Mouse (Mus musculus) intestine, postnatal 0 days (tissue): ENCODE data around the gene Cacna1g. TPM values are rescaled to one million over a fixed set of nuclear protein-coding genes. Genes with fewer than 3 reads are reported as not detected.
A peak's percentile ranks its signal among the peaks of the same experiment; 100 is the strongest.

ENCODE experiments used
- ATAC-seq: fragments of 200-750 bp; cut with Nextera tagmentation; 2 replicates; pipeline ENCODE4 v1.8.0; 2017; ENCODE audit warnings: mild to moderate bottlenecking, moderate TSS enrichment, moderate library complexity
- H3K27ac ChIP-seq: fragments of 300-500 bp; sonication (generic); 2 replicates; pipeline ENCODE4 v1.5.1; 2014; ENCODE audit warnings: mild to moderate bottlenecking, low read depth, low read length, moderate library complexity
- H3K27me3 ChIP-seq: fragments of 300-500 bp; sonication (generic); replicated peaks from 2 replicates; pipeline ENCODE4 v1.6.1; 2014; ENCODE audit warnings: low read length, mixed read lengths; ENCODE audit not compliant: control insufficient read depth, insufficient read depth
- H3K36me3 ChIP-seq: fragments of 300-500 bp; sonication (generic); 2 replicates; pipeline ENCODE4 v1.6.1; 2014; ENCODE audit warnings: mild to moderate bottlenecking, moderate library complexity; ENCODE audit not compliant: control insufficient read depth, insufficient read depth
- H3K4me1 ChIP-seq: fragments of 300-500 bp; sonication (generic); replicated peaks from 2 replicates; pipeline ENCODE4 v1.6.1; 2014; ENCODE audit warnings: antibody characterized with exemption, low read length, mixed read lengths; ENCODE audit not compliant: control insufficient read depth, insufficient read depth
- H3K4me2 ChIP-seq: fragments of 300-500 bp; sonication (generic); replicated peaks from 2 replicates; pipeline ENCODE4 v1.6.1; 2014; ENCODE audit warnings: low read depth, mild to moderate bottlenecking, moderate library complexity
- H3K4me3 ChIP-seq: fragments of 300-500 bp; sonication (generic); 2 replicates; pipeline ENCODE4 v1.5.1; 2014; ENCODE audit warnings: low read depth, low read length
- H3K9ac ChIP-seq: fragments of 300-500 bp; sonication (generic); 2 replicates; pipeline ENCODE4 v1.6.1; 2014; ENCODE audit warnings: mild to moderate bottlenecking, low read depth, low read length
- H3K9me3 ChIP-seq: fragments of 300-500 bp; sonication (generic); 2 replicates; pipeline ENCODE4 v1.6.1; 2016; ENCODE audit warnings: mixed run types; ENCODE audit not compliant: control insufficient read depth
- CTCF ChIP-seq: sonication (generic); IDR thresholded peaks from 2 replicates; pipeline ENCODE4 v1.5.1; 2016; ENCODE audit warnings: low read depth, mild to moderate bottlenecking, control low read depth, antibody characterized with exemption, moderate library complexity
- WGBS: fragments of 180-500 bp; shearing (Covaris S2); extraction: QIAGEN DNeasy Blood & Tissue Kit; methylation state at CpG from one replicate; pipeline ENCODE4 v1.1.7; 2014; 5-methylcytosine and 5-hydroxymethylcytosine counted together
- polyA plus RNA-seq: library from polyadenylated mRNA; unstranded; fragments of >200 nt; fragmentation: Nextera tagmentation; extraction: Ambion mirVana; gene quantifications from 2 replicates; pipeline ENCODE4 v1.2.1, GENCODE M21; 2015

Cacna1g gene
- polyA plus RNA-seq, result 1.2 and 1.4 TPM in 2 replicates

DNA sequence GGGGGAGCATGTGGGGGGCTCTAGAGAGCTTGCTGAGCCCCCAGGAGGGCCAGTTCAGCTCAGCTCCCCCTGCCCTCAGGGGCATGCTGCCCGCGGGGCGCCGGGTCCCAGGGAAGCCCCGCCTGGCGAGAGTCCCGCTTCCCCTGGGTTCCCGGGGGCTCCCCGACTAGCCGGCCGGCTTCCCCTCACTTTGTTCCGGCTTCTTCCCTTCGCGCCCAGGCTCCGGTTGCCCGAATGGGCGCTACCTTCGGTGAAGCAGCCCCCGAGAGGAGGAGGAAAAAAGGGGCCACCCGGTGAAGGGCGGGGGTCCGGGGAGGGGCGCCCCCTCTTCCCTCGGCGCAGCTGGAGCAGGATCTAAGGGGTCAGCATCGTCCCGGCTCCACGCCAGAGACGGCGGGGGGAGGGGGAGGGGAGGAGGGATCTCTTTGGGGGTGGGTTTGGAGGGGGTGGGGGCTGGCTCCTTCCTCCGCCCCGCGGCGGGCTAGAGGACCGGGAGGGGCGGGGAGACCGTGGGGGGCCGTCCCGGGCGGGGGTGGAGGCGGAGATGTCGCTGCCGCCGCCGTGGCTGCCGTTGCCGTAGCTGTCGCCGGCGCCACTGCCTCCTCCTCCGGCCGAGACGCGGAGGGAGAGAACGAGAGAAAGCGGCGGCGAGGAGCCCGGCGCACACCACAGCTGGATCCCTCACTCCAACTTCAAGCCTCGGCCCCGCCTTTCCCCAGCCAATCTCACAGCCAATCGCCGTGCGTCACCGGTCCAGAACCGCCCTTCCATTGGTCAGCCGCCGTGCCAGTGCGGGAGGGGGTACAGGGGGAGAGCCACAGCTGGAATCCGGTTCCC lies at the start of gene Cacna1g:
Cacna1g (minus strand) TSS at position 492 of the 837 bp plus-strand sequence.
- no peak for TF ChIP-seq CTCF
- Histone ChIP-seq H3K36me3 (no peaks in the 10 kb centered on the region), H3K9me3 (no peaks in the 10 kb centered on the region), H3K4me2 (peak within 1 kb of the TSS; percentile 88), H3K4me1 (peaks cover 3% of the 10 kb centered on the region; the same call in 1 of the 2 replicates), H3K27ac (no peak within 1 kb of the TSS), H3K4me3 (peak within 1 kb of the TSS; percentile 54), H3K9ac (peak within 1 kb of the TSS; percentile 43), H3K27me3 (peaks cover 59% of the 10 kb centered on the region)
- WGBS, result under 1% methylated on average over 37 of the region's 71 CpGs
- ATAC-seq, result peak; percentile 78

DNA sequence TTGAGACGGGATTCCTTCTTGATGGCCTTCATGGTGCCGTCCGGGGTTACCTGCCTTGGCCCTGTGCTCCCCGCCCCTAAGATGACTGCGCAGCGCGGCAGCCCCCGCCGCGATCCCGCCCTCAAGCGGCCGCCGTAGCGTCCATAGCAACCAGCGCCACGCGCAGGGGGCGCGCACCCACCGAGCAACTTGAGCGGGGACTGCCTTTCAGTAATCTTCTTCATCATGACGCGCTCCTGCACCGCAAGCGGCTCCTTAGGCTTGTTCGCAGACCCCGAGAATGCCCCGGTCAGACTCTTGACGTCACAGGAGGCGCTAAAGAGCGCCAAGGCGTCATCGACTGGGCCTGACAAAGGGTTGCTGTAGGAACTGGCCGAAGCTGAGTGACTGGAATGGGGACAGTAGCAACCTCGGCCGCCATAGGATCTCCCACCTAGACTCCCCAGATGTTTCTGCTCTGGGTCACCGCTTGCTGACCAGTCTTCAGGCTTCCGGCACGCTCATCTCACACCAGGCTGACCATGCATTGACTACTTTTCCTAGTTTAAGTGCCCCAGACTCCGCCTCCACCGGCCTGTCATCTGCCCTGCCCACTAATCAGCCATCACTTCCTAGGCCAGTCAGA lies 47.3 kb upstream of the Cacna1g start, which contains the start of gene Mycbpap:
Mycbpap (minus strand) TSS at position 524 of the 625 bp plus-strand sequence.
- Histone ChIP-seq H3K4me2 (peak within 1 kb of the TSS; percentile 90), H3K4me3 (peak within 1 kb of the TSS; percentile 52), H3K4me1 (no peaks in the 10 kb centered on the region), H3K27me3 (no peaks in the 10 kb centered on the region), H3K9ac (peak within 1 kb of the TSS; percentile 65), H3K27ac (no peak within 1 kb of the TSS), H3K36me3 (no peaks in the 10 kb centered on the region), H3K9me3 (no peaks in the 10 kb centered on the region)
- 2% methylated on average over 42 of the region's 42 CpGs for WGBS
- TF ChIP-seq CTCF, result peak; percentile 46
- ATAC-seq, result peak; percentile 61

DNA sequence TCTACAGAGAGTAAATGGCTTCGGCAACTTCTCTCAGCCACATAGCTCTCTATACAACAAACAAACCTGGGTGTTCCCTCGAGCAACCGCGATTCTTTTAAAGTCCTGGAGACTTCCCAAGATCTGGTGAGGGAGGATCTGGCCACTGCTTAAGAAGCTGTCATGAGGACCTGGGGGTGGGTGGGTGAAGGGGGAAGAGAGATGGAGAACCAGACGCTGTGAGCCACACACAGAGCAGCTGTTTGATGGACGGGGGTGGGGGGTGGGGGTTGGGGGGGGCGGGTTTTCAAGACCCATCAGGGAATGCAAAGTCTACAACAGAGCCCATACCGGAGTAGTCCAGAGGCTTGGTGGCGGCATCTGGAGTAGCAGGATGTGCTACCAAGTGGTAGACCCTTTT lies 39.5 kb upstream of the Cacna1g start:
- no peak for TF ChIP-seq CTCF
- no peak overlapping the region for H3K4me2 ChIP-seq
- no peaks in the 10 kb centered on the region for H3K36me3 ChIP-seq
- H3K9ac ChIP-seq, result no peak overlapping the region
- WGBS, result 44% methylated on average over 9 of the region's 9 CpGs
- H3K27ac ChIP-seq, result no peak overlapping the region
- no peak for ATAC-seq
- no peaks in the 10 kb centered on the region for H3K4me1 ChIP-seq
- no peaks in the 10 kb centered on the region for H3K9me3 ChIP-seq
- no peaks in the 10 kb centered on the region for H3K27me3 ChIP-seq
- no peak overlapping the region for H3K4me3 ChIP-seq

DNA sequence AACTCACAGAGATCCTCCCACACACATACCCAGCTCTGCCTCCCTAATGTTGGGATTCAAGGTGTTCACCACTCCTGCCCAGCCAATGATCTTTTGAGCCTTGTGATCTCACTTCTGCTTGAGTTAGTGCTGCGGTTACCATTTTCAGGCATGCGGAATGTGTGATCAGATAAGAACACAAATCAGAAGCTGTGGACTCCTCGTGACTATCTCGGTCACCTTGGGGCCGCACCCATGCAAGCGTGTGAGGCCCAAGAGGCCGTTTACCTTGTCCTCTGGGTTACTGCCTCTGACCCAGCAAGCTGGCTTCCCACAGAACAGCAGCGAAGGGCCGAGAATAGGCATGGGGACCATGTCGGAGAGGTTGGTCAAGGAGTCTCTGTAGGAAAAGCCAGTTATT lies 35.0 kb upstream of the Cacna1g start:
- H3K27ac ChIP-seq, result no peak overlapping the region
- H3K4me2 ChIP-seq, result peak overlapping the region; percentile 24; the same call in 1 of the 2 replicates
- peaks cover 4% of the 10 kb centered on the region; the same call in 1 of the 2 replicates for H3K4me1 ChIP-seq
- no peaks in the 10 kb centered on the region for H3K36me3 ChIP-seq
- no peak overlapping the region for H3K4me3 ChIP-seq
- 0 out of 2 replicates have a peak overlapping the region, but pooled peaks have one; percentile 17 for H3K9ac ChIP-seq
- no peaks in the 10 kb centered on the region for H3K9me3 ChIP-seq
- TF ChIP-seq CTCF, result no peak
- 39% methylated on average over 10 of the region's 10 CpGs for WGBS
- peak; percentile 75 for ATAC-seq
- H3K27me3 ChIP-seq, result no peaks in the 10 kb centered on the region

DNA sequence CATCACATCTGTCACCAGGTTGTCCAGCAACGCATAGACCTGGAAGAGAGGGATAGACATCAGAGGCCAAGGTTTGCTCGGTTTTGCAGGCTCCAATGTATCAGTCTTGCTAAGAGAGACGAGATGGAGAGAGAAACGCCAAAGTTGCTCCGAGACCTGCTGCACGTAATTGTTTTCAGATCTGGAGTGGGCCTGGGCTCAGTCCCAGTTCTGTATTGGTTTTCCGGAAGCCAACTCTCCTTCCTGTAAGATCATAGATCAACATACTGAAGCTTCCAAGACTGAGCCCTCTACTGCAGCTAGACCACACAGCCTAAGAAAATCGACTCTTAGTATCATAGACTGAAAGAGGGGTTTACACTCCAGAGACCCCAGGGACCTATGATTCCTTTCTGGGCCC lies 27.5 kb upstream of the Cacna1g start:
- Histone ChIP-seq H3K27ac (no peak overlapping the region), H3K27me3 (0 out of 2 replicates have a peak, but pooled peaks cover 8% of the 10 kb centered on the region), H3K9ac (no peak overlapping the region), H3K4me2 (no peak overlapping the region), H3K4me1 (peaks cover 12% of the 10 kb centered on the region; the same call in 1 of the 2 replicates), H3K36me3 (no peaks in the 10 kb centered on the region), H3K4me3 (no peak overlapping the region), H3K9me3 (no peaks in the 10 kb centered on the region)
- 83% methylated on average over 8 of the region's 8 CpGs for WGBS
- no peak for TF ChIP-seq CTCF
- no peak for ATAC-seq

DNA sequence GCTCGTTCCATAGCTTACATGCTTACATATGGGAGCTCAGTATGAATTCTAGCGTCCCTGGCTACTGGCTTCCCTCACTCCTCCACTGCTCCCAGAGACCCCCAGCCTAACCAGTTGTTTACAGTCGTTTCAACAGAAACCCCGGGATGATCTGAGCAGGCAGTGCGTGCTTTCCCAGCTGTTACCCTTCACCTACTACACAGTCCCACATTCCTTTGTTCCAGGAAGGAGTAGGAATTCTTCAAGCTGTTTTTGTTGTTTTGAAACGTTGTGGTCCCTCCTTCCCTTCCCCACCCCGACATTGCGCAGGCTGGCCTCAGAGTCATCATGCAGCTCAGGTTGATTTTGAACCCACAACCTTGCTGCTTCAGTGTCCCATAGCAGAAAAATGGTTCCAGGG lies 26.4 kb upstream of the Cacna1g start:
- H3K9ac ChIP-seq, result no peak overlapping the region
- no peak overlapping the region for H3K4me3 ChIP-seq
- H3K9me3 ChIP-seq, result no peaks in the 10 kb centered on the region
- no peak overlapping the region for H3K27ac ChIP-seq
- H3K4me2 ChIP-seq, result peak overlapping the region; percentile 69; the same call in 1 of the 2 replicates
- 0 out of 2 replicates have a peak, but pooled peaks cover 8% of the 10 kb centered on the region for H3K27me3 ChIP-seq
- no peaks in the 10 kb centered on the region for H3K36me3 ChIP-seq
- no peak for TF ChIP-seq CTCF
- 30% methylated on average over 8 of the region's 8 CpGs for WGBS
- no peak for ATAC-seq
- peaks cover 12% of the 10 kb centered on the region; the same call in 1 of the 2 replicates for H3K4me1 ChIP-seq
